In genomic region chr5:24077739-24078306, GRCm38 (mm10) we compare ENCODE assay signal across 8 mouse cellular contexts. TPM values are rescaled to one million over a fixed set of nuclear protein-coding genes. Genes with fewer than 3 reads are reported as not detected.
DNase-seq lines count a peak whose midpoint lies in the region; ATAC-seq and TF ChIP-seq lines count a peak whose summit lies in the region.

No protein-coding gene starts in this region.

- 10% methylated on average over 7 of the region's 7 CpGs for WGBS in lung, embryonic 16.5 days
- WGBS in limb, embryonic 11.5 days: 23% methylated on average over 7 of the region's 7 CpGs
- WGBS in stomach, embryonic 15.5 days: 7% methylated on average over 7 of the region's 7 CpGs

- no peak for TF ChIP-seq CTCF in gastrocnemius, adult 2 months (IDR thresholded peaks at IDR 0.05)

- no peaks in the 10 kb centered on the region for H3K4me1 ChIP-seq in lung, embryonic 16.5 days (replicated peaks; ENCODE audit: control insufficient read depth, insufficient read depth, low read length)
- H3K4me1 ChIP-seq in limb, embryonic 11.5 days (ENCODE audit: control insufficient read depth, insufficient read depth, low read length): 0 out of 2 replicates have a peak, but pooled peaks cover 4% of the 10 kb centered on the region
- H3K4me1 ChIP-seq in stomach, embryonic 15.5 days: no peaks in the 10 kb centered on the region

- no peak overlapping the region for H3K9ac ChIP-seq in lung, embryonic 16.5 days (ENCODE audit: low read length)
- no peak overlapping the region for H3K9ac ChIP-seq in limb, embryonic 11.5 days (ENCODE audit: low read length)
- H3K9ac ChIP-seq in stomach, embryonic 15.5 days: no peak overlapping the region

- no peaks in the 10 kb centered on the region for H3K36me3 ChIP-seq in lung, embryonic 16.5 days (ENCODE audit: control insufficient read depth, insufficient read depth, low read length)
- no peaks in the 10 kb centered on the region for H3K36me3 ChIP-seq in limb, embryonic 11.5 days (ENCODE audit: control insufficient read depth, insufficient read depth, low read length)
- no peaks in the 10 kb centered on the region for H3K36me3 ChIP-seq in stomach, embryonic 15.5 days

- no peaks in the 10 kb centered on the region for H3K9me3 ChIP-seq in lung, embryonic 16.5 days (ENCODE audit: control insufficient read depth, low read length)
- H3K9me3 ChIP-seq in limb, embryonic 11.5 days (ENCODE audit: control insufficient read depth, low read length): no peaks in the 10 kb centered on the region
- no peaks in the 10 kb centered on the region for H3K9me3 ChIP-seq in stomach, embryonic 15.5 days

- no peak for DNase-seq in gastrocnemius, adult 2 months
- DNase-seq in gastrocnemius, postnatal 36 days: no peak
- no peak for DNase-seq in lung, postnatal 14 days
- no peak for DNase-seq in limb, embryonic 11.5 days (ENCODE audit: low spot score)
- DNase-seq in spleen, adult 18-20 months: no peak

- H3K27ac ChIP-seq in gastrocnemius, adult 2 months: peak overlapping the region; percentile 78; the same call in 1 of the 2 replicates
- no peak overlapping the region for H3K27ac ChIP-seq in lung, embryonic 16.5 days (ENCODE audit: low read length)
- no peak overlapping the region for H3K27ac ChIP-seq in limb, embryonic 11.5 days (replicated peaks; ENCODE audit: low read depth, low read length)
- no peak overlapping the region for H3K27ac ChIP-seq in stomach, embryonic 15.5 days

- no peak for ATAC-seq in lung, embryonic 16.5 days (ENCODE audit: low read depth)
- no peak for ATAC-seq in limb, embryonic 11.5 days (ENCODE audit: insufficient number of reproducible peaks, low FRiP score, low TSS enrichment, low read depth)
- no peak for ATAC-seq in stomach, embryonic 15.5 days (ENCODE audit: insufficient read depth, low FRiP score, low read depth)
- no peak for ATAC-seq in monocyte, adult 5-6 weeks (replicated peaks; ENCODE audit: insufficient number of reproducible peaks, low FRiP score, low TSS enrichment, poor library complexity, severe bottlenecking)

- peak overlapping the region; percentile 70 for H3K4me3 ChIP-seq in gastrocnemius, adult 2 months
- peak overlapping the region; percentile 38 for H3K4me3 ChIP-seq in lung, embryonic 16.5 days (ENCODE audit: low read length)
- no peak overlapping the region for H3K4me3 ChIP-seq in limb, embryonic 11.5 days (ENCODE audit: low read depth, low read length)
- H3K4me3 ChIP-seq in stomach, embryonic 15.5 days (replicated peaks): peak overlapping the region; percentile 30

- no peaks in the 10 kb centered on the region for H3K27me3 ChIP-seq in lung, embryonic 16.5 days (ENCODE audit: control insufficient read depth, insufficient read depth, low read depth, low read length)
- no peaks in the 10 kb centered on the region for H3K27me3 ChIP-seq in limb, embryonic 11.5 days (ENCODE audit: control insufficient read depth, insufficient read depth, low read length)
- H3K27me3 ChIP-seq in stomach, embryonic 15.5 days (replicated peaks): no peaks in the 10 kb centered on the region

- peak overlapping the region; percentile 51 for H3K4me2 ChIP-seq in lung, embryonic 16.5 days (ENCODE audit: low read depth, low read length)
- peak overlapping the region; percentile 27; the same call in 1 of the 2 replicates for H3K4me2 ChIP-seq in limb, embryonic 11.5 days (ENCODE audit: low read depth, severe bottlenecking)
- H3K4me2 ChIP-seq in stomach, embryonic 15.5 days: peak overlapping the region; percentile 48

- intact Hi-C loops in gastrocnemius, adult 2 months (cut with DNase I): loop anchor here (2.0 kb wide), 2 partner anchors 187 to 227 kb away; no protein-coding TSS in a partner anchor
- intact Hi-C loops in gastrocnemius, postnatal 36 days (cut with DNase I): loop anchor here (2.0 to 5.0 kb wide), 2 partner anchors 187 to 231 kb away; no protein-coding TSS in a partner anchor

RNA-seq across cellular contexts. Expression of gene Klhl7, which starts 22.6 kb away (rescaled TPM):
- total RNA-seq in gastrocnemius, adult 2 months (2021): 10 to 100 TPM; 38.2 to 39.9 TPM
- total RNA-seq in gastrocnemius, postnatal 36 days (2021): 10 to 100 TPM; 28.8 to 35.7 TPM
- 46.3 and 47.4 TPM in 2 replicates for polyA plus RNA-seq in lung, embryonic 16.5 days (2015; fragmentation: Nextera tagmentation; extraction: Ambion mirVana)
- polyA plus RNA-seq in limb, embryonic 11.5 days (2014; fragmentation: Nextera tagmentation; extraction: Ambion mirVana): 59.5 and 60.0 TPM in 2 replicates
- 47.3 and 47.6 TPM in 2 replicates for polyA plus RNA-seq in stomach, embryonic 15.5 days (2015; fragmentation: Nextera tagmentation; extraction: Ambion mirVana)
- 14.7 to 19.0 TPM (median 16.0 TPM) in 3 replicates for total RNA-seq in monocyte, adult 5-6 weeks (2017)

RNA-seq across cellular contexts. Expression of gene Fam126a, which starts 47.3 kb away (rescaled TPM):
- total RNA-seq in gastrocnemius, adult 2 months (2021): 1 to 10 TPM; 4.7 to 9.0 TPM
- total RNA-seq in gastrocnemius, postnatal 36 days (2021): 1 to 10 TPM; 5.2 to 7.2 TPM
- 16.1 and 17.1 TPM in 2 replicates for polyA plus RNA-seq in lung, embryonic 16.5 days (2015; fragmentation: Nextera tagmentation; extraction: Ambion mirVana)
- polyA plus RNA-seq in limb, embryonic 11.5 days (2014; fragmentation: Nextera tagmentation; extraction: Ambion mirVana): 29.2 and 32.7 TPM in 2 replicates
- polyA plus RNA-seq in stomach, embryonic 15.5 days (2015; fragmentation: Nextera tagmentation; extraction: Ambion mirVana): 18.0 and 18.2 TPM in 2 replicates
- total RNA-seq in monocyte, adult 5-6 weeks (2017): 46.7 to 57.4 TPM (median 49.3 TPM) in 3 replicates
